In genomic region chr6:34168834-34169233, GRCm38 (mm10) we compare ENCODE assay signal across 15 mouse cellular contexts.
"Had no signal": no experiment of that assay in that cellular context is flagged by ENCODE, and none has a peak within 500 bp of the region (broad histone marks: within the 10 kb centered on the region; RNA-seq: fewer than 3 reads in every experiment).

No protein-coding gene starts in this region.

- ATAC-seq: liver, postnatal 0 days; lung, postnatal 0 days; midbrain, embryonic 13.5 days; midbrain, embryonic 15.5 days had no signal

- H3K9me3 ChIP-seq: lung, embryonic 15.5 days; midbrain, embryonic 13.5 days; midbrain, embryonic 15.5 days; neural tube, embryonic 12.5 days had no signal

- H3K4me3 ChIP-seq: lung, embryonic 15.5 days; midbrain, embryonic 13.5 days; midbrain, embryonic 15.5 days; neural tube, embryonic 12.5 days had no signal

- H3K4me2 ChIP-seq: lung, embryonic 15.5 days; midbrain, embryonic 11.5 days; midbrain, embryonic 13.5 days; midbrain, embryonic 15.5 days; neural tube, embryonic 12.5 days had no signal

- DNase-seq: liver, postnatal 0 days; lung, adult 2 months; lung, postnatal 14 days; lung, postnatal 36 days; right cerebral cortex, postnatal 14 days; thymus, adult 2 months; thymus, postnatal 25 days; thymus, postnatal 4 days had no signal

- H3K9ac ChIP-seq: liver, postnatal 0 days; lung, embryonic 15.5 days; midbrain, embryonic 13.5 days; midbrain, embryonic 15.5 days; neural tube, embryonic 12.5 days had no signal

- H3K4me1 ChIP-seq: midbrain, embryonic 13.5 days; midbrain, embryonic 15.5 days; neural tube, embryonic 12.5 days had no signal

- H3K27ac ChIP-seq: lung, embryonic 15.5 days; macrophage; midbrain, embryonic 13.5 days; midbrain, embryonic 15.5 days; neural tube, embryonic 12.5 days had no signal

- H3K27me3 ChIP-seq: lung, embryonic 15.5 days; midbrain, embryonic 13.5 days; midbrain, embryonic 15.5 days; neural tube, embryonic 12.5 days had no signal
